Mouse (Mus musculus) CH12.LX (cell line): ENCODE measurements around the gene Rnf31. TPM values are rescaled to one million over a fixed set of nuclear protein-coding genes. Genes with fewer than 3 reads are reported as not detected.

Source experiments
- DNase-seq: peaks from one replicate; pipeline ENCODE4 v3.0.0-alpha.2; 2013; ENCODE audit errors: extremely low read depth
- H3K27ac ChIP-seq: 2 replicates; pipeline ENCODE4 v1.5.1; 2012; ENCODE audit warnings: low read depth, mild to moderate bottlenecking, control low read depth, moderate library complexity; ENCODE audit not compliant: insufficient read depth
- H3K27me3 ChIP-seq: replicated peaks from 2 replicates; pipeline ENCODE3; 2012; ENCODE audit warnings: inconsistent platforms
- H3K36me3 ChIP-seq, 2 experiments: replicated peaks in 1 of 2; 2 replicates each; pipeline versions ENCODE3 to v1.6.1; 2012; ENCODE audit warnings: inconsistent platforms in 1 of 2, low read length in 1 of 2, mild to moderate bottlenecking in 1 of 2, mixed read lengths in 1 of 2, moderate library complexity in 1 of 2; ENCODE audit not compliant: control insufficient read depth in 1 of 2, insufficient read depth in 1 of 2
- H3K4me1 ChIP-seq, 2 experiments: 2 replicates each; pipeline ENCODE4 v1.6.1; 2012; ENCODE audit warnings: inconsistent platforms in 1 of 2, moderate library complexity in 1 of 2; ENCODE audit not compliant: insufficient read depth in 2 of 2, control insufficient read depth in 1 of 2
- H3K4me2 ChIP-seq: 2 replicates; pipeline ENCODE4 v1.6.1; 2012; ENCODE audit warnings: low read depth, mild to moderate bottlenecking, control low read depth; ENCODE audit not compliant: poor library complexity, insufficient read depth, severe bottlenecking
- H3K4me3 ChIP-seq, 3 experiments: fragments of 150-350 bp in 1 of 3; sonication (generic) in 1 of 3; replicated peaks in 1 of 3; 2 replicates each; pipeline versions ENCODE3 to v1.5.1; 2011 to 2012; ENCODE audit warnings: low read depth in 2 of 3, low read length in 2 of 3, mild to moderate bottlenecking in 2 of 3, moderate library complexity in 2 of 3, control low read depth in 1 of 3, improper control_type of control experiment in 1 of 3, inconsistent platforms in 1 of 3, mixed read lengths in 1 of 3; ENCODE audit not compliant: poor library complexity in 1 of 3
- H3K79me2 ChIP-seq: replicated peaks from 2 replicates; pipeline ENCODE4 v1.6.1; 2012; ENCODE audit warnings: mild to moderate bottlenecking, moderate library complexity; ENCODE audit not compliant: control insufficient read depth, poor library complexity, insufficient read depth, severe bottlenecking; ENCODE audit errors: extremely low read depth
- H3K9ac ChIP-seq: 2 replicates; pipeline ENCODE4 v1.6.1; 2012; ENCODE audit warnings: low read depth, mild to moderate bottlenecking, control low read depth, moderate library complexity; ENCODE audit not compliant: insufficient read depth
- H3K9me3 ChIP-seq: replicated peaks from 2 replicates; pipeline ENCODE3; 2012; ENCODE audit warnings: low read length, inconsistent platforms, mixed read lengths
- BHLHE40 ChIP-seq: IDR thresholded peaks from 2 replicates; pipeline ENCODE4 v1.6.1; 2011; ENCODE audit warnings: mild to moderate bottlenecking, low read depth, low read length, improper control_type of control experiment
- CHD1 ChIP-seq: IDR thresholded peaks from 2 replicates; pipeline ENCODE4 v1.6.1; 2012; ENCODE audit warnings: low read depth, low read length, improper control_type of control experiment, inconsistent platforms
- CHD2 ChIP-seq: IDR thresholded peaks from 2 replicates; pipeline ENCODE4 v1.6.1; 2011; ENCODE audit warnings: low read length, improper control_type of control experiment
- CTCF ChIP-seq, 2 experiments: IDR thresholded peaks in 1 of 2; conservative IDR thresholded peaks in 1 of 2; 2 replicates each; pipeline ENCODE4 v1.5.1; 2011 to 2012; ENCODE audit warnings: low read depth in 2 of 2, low read length in 2 of 2, improper control_type of control experiment in 1 of 2, inconsistent platforms in 1 of 2, mild to moderate bottlenecking in 1 of 2, moderate library complexity in 1 of 2
- E2F4 ChIP-seq: IDR thresholded peaks from 2 replicates; pipeline ENCODE4 v1.6.1; 2011; ENCODE audit warnings: low read depth, low read length, improper control_type of control experiment; ENCODE audit not compliant: insufficient replicate concordance
- ELF1 ChIP-seq: IDR thresholded peaks from 2 replicates; pipeline ENCODE4 v1.6.1; 2014; ENCODE audit warnings: low read depth, mild to moderate bottlenecking, inconsistent platforms, low read length, improper control_type of control experiment
- EP300 ChIP-seq: IDR thresholded peaks from 2 replicates; pipeline ENCODE4 v1.6.1; 2011; ENCODE audit warnings: low read length, improper control_type of control experiment
- ETS1 ChIP-seq: conservative IDR thresholded peaks from 2 replicates; pipeline ENCODE4 v1.6.1; 2012; ENCODE audit warnings: low read depth, mild to moderate bottlenecking, inconsistent platforms, low read length, improper control_type of control experiment, moderate library complexity
- GABPA ChIP-seq: IDR thresholded peaks from 2 replicates; pipeline ENCODE4 v1.6.1; 2012; ENCODE audit warnings: low read depth, low read length, improper control_type of control experiment, inconsistent platforms; ENCODE audit not compliant: insufficient replicate concordance
- HCFC1 ChIP-seq: IDR thresholded peaks from 2 replicates; pipeline ENCODE4 v1.6.1; 2012; ENCODE audit warnings: low read depth, mild to moderate bottlenecking, inconsistent platforms, low read length, improper control_type of control experiment
- JUN ChIP-seq: IDR thresholded peaks from 2 replicates; pipeline ENCODE4 v1.6.1; 2011; ENCODE audit warnings: low read depth, mild to moderate bottlenecking, low read length, improper control_type of control experiment, moderate library complexity; ENCODE audit not compliant: insufficient read depth
- JUND ChIP-seq: conservative IDR thresholded peaks from 2 replicates; pipeline ENCODE4 v1.6.1; 2011; ENCODE audit warnings: low read depth, low read length, improper control_type of control experiment
- KAT2A ChIP-seq: IDR thresholded peaks from 2 replicates; pipeline ENCODE4 v1.6.1; 2012; ENCODE audit warnings: low read length, improper control_type of control experiment, inconsistent platforms; ENCODE audit not compliant: insufficient replicate concordance
- MAFK ChIP-seq: IDR thresholded peaks from 2 replicates; pipeline ENCODE4 v1.6.1; 2011; ENCODE audit warnings: low read length, improper control_type of control experiment; ENCODE audit not compliant: insufficient replicate concordance
- MAX ChIP-seq: IDR thresholded peaks from 2 replicates; pipeline ENCODE4 v1.6.1; 2011; ENCODE audit warnings: low read length, improper control_type of control experiment
- MEF2A ChIP-seq: IDR thresholded peaks from 2 replicates; pipeline ENCODE4 v1.6.1; 2014; ENCODE audit warnings: low read depth, mild to moderate bottlenecking, inconsistent platforms, low read length, improper control_type of control experiment, borderline replicate concordance
- MXI1 ChIP-seq: IDR thresholded peaks from 2 replicates; pipeline ENCODE4 v1.6.1; 2011; ENCODE audit warnings: mild to moderate bottlenecking, low read depth, low read length, improper control_type of control experiment
- MYC ChIP-seq: IDR thresholded peaks from 2 replicates; pipeline ENCODE4 v1.6.1; 2011; ENCODE audit warnings: low read depth, mild to moderate bottlenecking, improper control_type of control experiment, low read length
- NRF1 ChIP-seq: IDR thresholded peaks from 2 replicates; pipeline ENCODE4 v1.6.1; 2014; ENCODE audit warnings: low read depth, mild to moderate bottlenecking, inconsistent platforms, low read length, improper control_type of control experiment, moderate library complexity
- PAX5 ChIP-seq: IDR thresholded peaks from 2 replicates; pipeline ENCODE4 v1.6.1; 2012; ENCODE audit warnings: low read length, inconsistent platforms, mixed read lengths
- POLR2A ChIP-seq: IDR thresholded peaks from 2 replicates; pipeline ENCODE4 v1.6.1; 2011; ENCODE audit warnings: low read depth, mild to moderate bottlenecking, improper control_type of control experiment, low read length
- POLR2AphosphoS2 ChIP-seq: IDR thresholded peaks from 2 replicates; pipeline ENCODE4 v1.6.1; 2011; ENCODE audit warnings: low read depth, low read length, improper control_type of control experiment
- SIN3A ChIP-seq: IDR thresholded peaks from 2 replicates; pipeline ENCODE4 v1.6.1; 2012; ENCODE audit warnings: low read length, improper control_type of control experiment, inconsistent platforms
- TBP ChIP-seq: conservative IDR thresholded peaks from 2 replicates; pipeline ENCODE4 v1.6.1; 2011; ENCODE audit warnings: low read depth, low read length, improper control_type of control experiment
- TCF12 ChIP-seq: IDR thresholded peaks from 2 replicates; pipeline ENCODE4 v1.6.1; 2014; ENCODE audit warnings: low read depth, mild to moderate bottlenecking, inconsistent platforms, low read length, improper control_type of control experiment
- UBTF ChIP-seq: IDR thresholded peaks from 2 replicates; pipeline ENCODE4 v1.6.1; 2012; ENCODE audit warnings: low read depth, mild to moderate bottlenecking, inconsistent platforms, low read length, improper control_type of control experiment, moderate library complexity
- ZC3H11A ChIP-seq: IDR thresholded peaks from 2 replicates; pipeline ENCODE4 v1.6.1; 2012; ENCODE audit warnings: low read depth, mild to moderate bottlenecking, inconsistent platforms, low read length, improper control_type of control experiment
- ZKSCAN1 ChIP-seq: IDR thresholded peaks from 2 replicates; pipeline ENCODE4 v1.6.1; 2012; ENCODE audit warnings: low read depth, inconsistent platforms, low read length, improper control_type of control experiment, borderline replicate concordance
- ZMIZ1 ChIP-seq: IDR thresholded peaks from 2 replicates; pipeline ENCODE4 v1.6.1; 2012; ENCODE audit warnings: low read depth, mild to moderate bottlenecking, inconsistent platforms, low read length, improper control_type of control experiment
- ZNF384 ChIP-seq: IDR thresholded peaks from 2 replicates; pipeline ENCODE4 v1.6.1; 2012; ENCODE audit warnings: low read depth, low read length, improper control_type of control experiment, inconsistent platforms
- dilution Hi-C: fragments of 300-500 bp; cut with MboI; formaldehyde crosslinking; loops from 2 replicates; pipeline ENCODE4 v1.14.3; 2020; ENCODE audit warnings: low sequenced_read_pairs; ENCODE audit not compliant: extremely low pct_unique_long_range_greater_than_20kb, extremely low pct_ligation_motif_present
- in situ Hi-C: fragments of 300-500 bp; cut with MboI; formaldehyde crosslinking; loops from 3 replicates; pipeline ENCODE4 v1.14.3; 2019; ENCODE audit warnings: low sequenced_read_pairs, low pct_ligation_motif_present, low pct_unique_long_range_greater_than_20kb, mixed read lengths
- polyA plus RNA-seq: library from polyadenylated mRNA; unstranded; fragments of >175 nt; gene quantifications from 2 replicates; pipeline ENCODE4 v1.2.1, GENCODE M21; 2012; ENCODE audit warnings: low read depth; ENCODE audit not compliant: insufficient read length
- total RNA-seq, 2 experiments: library from RNA; depleted of rRNA; stranded (reverse); fragments of 300-350 nt in 1 of 2; fragments of >200 nt in 1 of 2; gene quantifications; 2 replicates each; pipeline ENCODE4 v1.2.3; 2012 to 2014

Rnf31 gene
- total and polyA plus RNA-seq, 3 experiments, result 3.8 to 22.6 (median 15.9) TPM

DNA sequence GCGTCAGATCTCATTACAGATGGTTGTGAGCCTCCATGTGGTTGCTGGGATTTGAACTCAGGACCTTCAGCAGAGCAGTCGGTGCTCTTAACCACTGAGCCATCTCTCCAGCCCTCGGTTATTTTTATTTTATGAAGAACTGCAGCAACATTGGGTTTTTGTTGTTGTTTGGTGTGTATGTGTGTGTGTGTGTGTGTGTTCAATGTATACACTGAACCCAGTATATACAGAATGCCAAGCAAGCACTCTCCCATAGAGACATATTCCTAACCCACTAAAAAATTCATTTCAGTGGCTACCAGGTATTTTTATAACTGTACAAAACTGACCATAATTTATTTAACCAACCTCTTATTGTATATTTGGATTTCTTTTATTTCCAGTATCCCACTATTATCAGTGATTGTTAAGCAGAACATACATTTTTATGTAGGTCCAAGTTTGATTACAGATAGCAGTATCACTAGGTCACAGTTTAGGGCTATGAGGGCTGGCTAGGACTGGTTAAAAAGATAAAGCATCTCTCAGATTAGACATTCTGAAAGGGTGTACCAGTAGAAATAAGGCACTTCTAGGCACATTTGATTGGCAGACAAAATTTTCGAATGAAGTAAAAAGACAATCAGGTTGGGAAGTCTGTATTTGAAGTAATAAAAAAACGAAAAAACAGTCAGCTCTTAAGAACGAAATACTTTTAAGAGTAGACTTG, 32.6 kb upstream of the Rnf31 start:
- Histone ChIP-seq H3K9ac (peak overlapping the region; percentile 87), H3K79me2 (peaks cover 6% of the 10 kb centered on the region; the same call in 1 of the 2 replicates), H3K4me3 (peak overlapping the region in 2 of 3 experiments; percentile 69 to 80), H3K27me3 (no peaks in the 10 kb centered on the region), H3K4me1 (peaks cover 9 to 35% of the 10 kb centered on the region in 2 experiments), H3K9me3 (no peaks in the 10 kb centered on the region), H3K27ac (no peak overlapping the region), H3K4me2 (peak overlapping the region; percentile 61; the same call in 1 of the 2 replicates), H3K36me3 (peaks cover 7 to 20% of the 10 kb centered on the region in 2 experiments)
- in situ Hi-C loops (no loop called here), dilution Hi-C loops (no loop called here)
- TF ChIP-seq ELF1 (no peak), SIN3A (no peak), ZKSCAN1 (no peak), CHD2 (no peak), ZNF384 (no peak), MYC (no peak), CTCF (conservative IDR thresholded peaks at IDR 0.05 in 1 of 2, IDR thresholded peaks at IDR 0.05 in 1 of 2; ENCODE audit: low read depth in 2 of 2, low read length in 2 of 2) (no peak), MAFK (no peak), CHD1 (peak; percentile 54; the same call in 1 of the 2 replicates), JUND (no peak), TBP (peak; percentile 58; the same call in 1 of the 2 replicates)
- DNase-seq, result no peak

DNA sequence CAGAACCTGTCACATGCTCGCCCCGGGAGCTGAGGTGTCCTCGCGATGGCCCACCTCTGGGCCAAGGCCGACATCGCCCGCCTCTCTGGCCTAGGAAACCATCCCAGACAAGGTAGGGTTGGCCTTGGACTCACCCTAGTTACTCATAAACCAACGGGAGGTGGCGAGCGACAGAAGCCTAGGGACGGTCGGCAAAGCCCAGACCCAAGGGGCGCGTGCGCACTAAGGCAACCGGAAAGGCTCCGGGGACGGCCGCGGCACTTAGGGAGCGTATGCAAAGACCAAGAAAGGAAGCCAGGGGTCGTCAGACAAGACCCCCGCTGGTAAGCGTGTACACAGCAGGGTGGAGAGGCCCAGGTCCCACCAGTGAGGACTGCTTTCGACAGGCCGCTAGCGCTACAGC, 31.7 kb upstream of the Rnf31 start, which contains the start of gene Dcaf11:
Gene Dcaf11, plus strand, starts transcription at position 208 of the 403 bp plus-strand sequence.
- H3K4me3 ChIP-seq, result peak within 1 kb of the TSS; percentile 69 to 80 (median 80)
- TF ChIP-seq JUN (no peak), CHD2 (peak; percentile 89), TCF12 (peak; percentile 73; the same call in 1 of the 2 replicates), TBP (no peak; the same call in 1 of the 2 replicates), PAX5 (no peak), MEF2A (no peak), ZC3H11A (no peak), KAT2A (no peak), ETS1 (peak; percentile 27; the same call in 1 of the 2 replicates), UBTF (0 out of 2 replicates have a peak, but pooled peaks have one; percentile 68), BHLHE40 (no peak), POLR2AphosphoS2 (peak; percentile 33; the same call in 1 of the 2 replicates), ZMIZ1 (peak; percentile 79), MXI1 (no peak), GABPA (no peak), HCFC1 (peak; percentile 55; the same call in 1 of the 2 replicates), E2F4 (no peak), NRF1 (peak; percentile 89), SIN3A (no peak; the same call in 1 of the 2 replicates), ELF1 (peak; percentile 78; the same call in 1 of the 2 replicates), EP300 (no peak), MAX (peak; percentile 69; the same call in 1 of the 2 replicates), CHD1 (no peak), POLR2A (peak; percentile 81)

More for the DNA sequence above, 31.7 kb upstream of the Rnf31 start, which contains the start of gene Dcaf11:
- peak within 1 kb of the TSS; percentile 95 for H3K27ac ChIP-seq
- H3K79me2 ChIP-seq, result peaks cover 6% of the 10 kb centered on the region; the same call in 1 of the 2 replicates
- peaks cover 9 to 32% of the 10 kb centered on the region in 2 experiments for H3K4me1 ChIP-seq
- H3K9ac ChIP-seq, result peak within 1 kb of the TSS; percentile 87
- peak; percentile 97 for DNase-seq
- H3K4me2 ChIP-seq, result peak within 1 kb of the TSS; percentile 73; the same call in 1 of the 2 replicates
- in situ Hi-C loops, result no loop called here
- peaks cover 13 to 29% of the 10 kb centered on the region in 2 experiments for H3K36me3 ChIP-seq
- dilution Hi-C loops, result no loop called here
- H3K27me3 ChIP-seq, result no peaks in the 10 kb centered on the region
- H3K9me3 ChIP-seq, result no peaks in the 10 kb centered on the region
